Mouse (Mus musculus) stomach, postnatal 0 days (tissue): ENCODE measurements around the gene Cnr2.

Source experiments
- CTCF ChIP-seq: IDR thresholded peaks from 2 replicates; pipeline ENCODE4 v1.5.1; 2016; ENCODE audit warnings: antibody characterized with exemption, low read depth, mild to moderate bottlenecking, moderate library complexity
- EP300 ChIP-seq: optimal IDR thresholded peaks from 2 replicates; pipeline ENCODE3; 2016; ENCODE audit warnings: antibody characterized with exemption

DNA sequence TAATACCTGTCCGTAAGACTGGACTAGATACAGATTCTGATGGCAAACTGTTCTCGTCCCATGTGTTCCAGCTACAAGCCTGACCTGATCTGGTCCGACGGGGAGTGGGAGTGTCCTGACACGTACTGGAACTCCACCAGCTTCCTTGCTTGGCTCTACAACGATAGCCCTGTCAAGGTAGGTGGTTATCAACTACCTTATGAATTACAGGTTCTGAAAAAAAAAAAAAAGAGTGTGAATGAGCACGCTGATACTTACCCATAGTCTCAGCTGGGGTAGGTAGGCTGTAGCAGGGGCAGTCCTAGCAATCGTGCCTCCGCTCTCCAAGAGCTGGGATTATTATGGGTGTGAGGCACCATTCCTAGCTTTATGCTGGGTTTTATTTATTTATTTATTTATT lies 34.6 kb downstream of the Cnr2 start:
- TF ChIP-seq CTCF (no peak), EP300 (no peak)
